Comparison of ENCODE assay signal across 29 mouse cellular contexts in genomic region chr17:84848385-84849030, GRCm38 (mm10). TPM values are rescaled to one million over a fixed set of nuclear protein-coding genes. Genes with fewer than 3 reads are reported as not detected.
A peak's percentile ranks its signal among the peaks of the same experiment; 100 is the strongest.
DNase-seq lines count a peak whose midpoint lies in the region; ATAC-seq and TF ChIP-seq lines count a peak whose summit lies in the region.
"Had no signal": no experiment of that assay in that cellular context is flagged by ENCODE, and none has a peak within 500 bp of the region (broad histone marks: within the 10 kb centered on the region; RNA-seq: fewer than 3 reads in every experiment).

No protein-coding gene starts in this region.

- TF ChIP-seq CTCF in brain, embryonic 14.5 days (IDR thresholded peaks at IDR 0.05; ENCODE audit: borderline replicate concordance, extremely low read depth, insufficient read depth, insufficient read length), result no peak

- peak; percentile 47 for DNase-seq in brain, embryonic 14.5 days (ENCODE audit: low read depth)
- DNase-seq in thymus, postnatal 36 days, result no peak
- DNase-seq: adrenal gland, postnatal 25 days; cerebellum, adult 18-20 months; cerebellum, postnatal 14 days; forebrain, postnatal 0 days; gastrocnemius, postnatal 14 days; heart, adult 18-20 months; heart, postnatal 14 days; kidney, adult 2 months; kidney, postnatal 10 days; lung, embryonic 14.5 days; right cerebral cortex, postnatal 25 days; thymus, postnatal 14 days had no signal

- peak overlapping the region; percentile 9; the same call in 1 of the 2 replicates for H3K4me2 ChIP-seq in forebrain, embryonic 13.5 days
- H3K4me2 ChIP-seq in forebrain, embryonic 16.5 days (ENCODE audit: low read length), result no peak overlapping the region
- H3K4me2 ChIP-seq in hindbrain, embryonic 16.5 days (ENCODE audit: low read length), result no peak overlapping the region
- no peak overlapping the region for H3K4me2 ChIP-seq in hindbrain, embryonic 13.5 days
- peak overlapping the region; percentile 10; the same call in 1 of the 2 replicates for H3K4me2 ChIP-seq in midbrain, embryonic 16.5 days (ENCODE audit: low read length)
- H3K4me2 ChIP-seq in kidney, embryonic 16.5 days (replicated peaks; ENCODE audit: low read depth, low read length), result no peak overlapping the region
- H3K4me2 ChIP-seq: heart, embryonic 13.5 days; intestine, embryonic 15.5 days; limb, embryonic 12.5 days; liver, embryonic 15.5 days; lung, embryonic 14.5 days had no signal

- ATAC-seq in forebrain, embryonic 13.5 days, result no peak
- ATAC-seq in forebrain, embryonic 16.5 days, result no peak
- peak; percentile 14; the same call in 1 of the 2 replicates for ATAC-seq in hindbrain, embryonic 16.5 days
- no peak for ATAC-seq in hindbrain, embryonic 13.5 days (ENCODE audit: low FRiP score)
- ATAC-seq in midbrain, embryonic 16.5 days, result no peak
- no peak for ATAC-seq in kidney, embryonic 16.5 days (ENCODE audit: low FRiP score, low TSS enrichment)
- ATAC-seq: forebrain, postnatal 0 days; hindbrain, postnatal 0 days; intestine, embryonic 15.5 days; Patski had no signal

- no peak for TF ChIP-seq POLR2A in brain, embryonic 14.5 days (IDR thresholded peaks at IDR 0.05; ENCODE audit: borderline replicate concordance, extremely low read depth, insufficient read depth, insufficient read length, poor library complexity, severe bottlenecking)

- H3K27ac ChIP-seq in forebrain, embryonic 13.5 days, result no peak overlapping the region
- H3K27ac ChIP-seq in forebrain, embryonic 16.5 days (ENCODE audit: low read length), result no peak overlapping the region
- H3K27ac ChIP-seq in hindbrain, embryonic 16.5 days (ENCODE audit: low read depth, low read length), result no peak overlapping the region
- no peak overlapping the region for H3K27ac ChIP-seq in hindbrain, embryonic 13.5 days
- H3K27ac ChIP-seq in midbrain, embryonic 16.5 days (ENCODE audit: low read length), result no peak overlapping the region
- no peak overlapping the region for H3K27ac ChIP-seq in kidney, embryonic 16.5 days (ENCODE audit: low read length)
- H3K27ac ChIP-seq: heart, embryonic 13.5 days; hindbrain, embryonic 10.5 days; hindbrain, postnatal 0 days; intestine, embryonic 15.5 days; limb, embryonic 12.5 days; liver, embryonic 15.5 days had no signal

- 7% methylated on average over 14 of the region's 14 CpGs for WGBS in forebrain, embryonic 13.5 days
- 9% methylated on average over 14 of the region's 14 CpGs for WGBS in forebrain, embryonic 16.5 days
- whole genome bisulfite sequencing in hindbrain, embryonic 16.5 days, result 21% methylated on average over 14 of the region's 14 CpGs
- WGBS in hindbrain, embryonic 13.5 days, result 32% methylated on average over 14 of the region's 14 CpGs
- WGBS in midbrain, embryonic 16.5 days, result 6% methylated on average over 14 of the region's 14 CpGs
- WGBS in kidney, embryonic 16.5 days, result 50% methylated on average over 14 of the region's 14 CpGs

- no peaks in the 10 kb centered on the region for H3K36me3 ChIP-seq in forebrain, embryonic 13.5 days (ENCODE audit: poor library complexity, severe bottlenecking)
- no peaks in the 10 kb centered on the region for H3K36me3 ChIP-seq in forebrain, embryonic 16.5 days (ENCODE audit: control insufficient read depth, insufficient read depth)
- H3K36me3 ChIP-seq in hindbrain, embryonic 16.5 days (ENCODE audit: control insufficient read depth, insufficient read depth, low read length), result no peaks in the 10 kb centered on the region
- H3K36me3 ChIP-seq in hindbrain, embryonic 13.5 days, result no peaks in the 10 kb centered on the region
- no peaks in the 10 kb centered on the region for H3K36me3 ChIP-seq in midbrain, embryonic 16.5 days (ENCODE audit: control insufficient read depth, insufficient read depth, low read length)
- no peaks in the 10 kb centered on the region for H3K36me3 ChIP-seq in kidney, embryonic 16.5 days (ENCODE audit: insufficient read depth, low read length)
- H3K36me3 ChIP-seq: G1E; heart, embryonic 13.5 days; hindbrain, embryonic 10.5 days; intestine, embryonic 15.5 days; limb, embryonic 12.5 days; liver, embryonic 15.5 days had no signal

- H3K9me3 ChIP-seq in forebrain, embryonic 13.5 days (replicated peaks), result no peaks in the 10 kb centered on the region
- no peaks in the 10 kb centered on the region for H3K9me3 ChIP-seq in forebrain, embryonic 16.5 days (ENCODE audit: control insufficient read depth, low read length)
- H3K9me3 ChIP-seq in hindbrain, embryonic 16.5 days (ENCODE audit: control insufficient read depth, low read length), result no peaks in the 10 kb centered on the region
- H3K9me3 ChIP-seq in hindbrain, embryonic 13.5 days, result no peaks in the 10 kb centered on the region
- no peaks in the 10 kb centered on the region for H3K9me3 ChIP-seq in midbrain, embryonic 16.5 days (replicated peaks; ENCODE audit: control insufficient read depth, low read length, poor library complexity, severe bottlenecking)
- no peaks in the 10 kb centered on the region for H3K9me3 ChIP-seq in kidney, embryonic 16.5 days (ENCODE audit: low read length)
- H3K9me3 ChIP-seq: G1E; heart, embryonic 13.5 days; hindbrain, embryonic 10.5 days; intestine, embryonic 15.5 days; limb, embryonic 12.5 days; liver, embryonic 15.5 days had no signal

- no peak overlapping the region for H3K4me3 ChIP-seq in forebrain, embryonic 13.5 days
- H3K4me3 ChIP-seq in forebrain, embryonic 16.5 days (replicated peaks; ENCODE audit: low read length), result no peak overlapping the region
- no peak overlapping the region for H3K4me3 ChIP-seq in hindbrain, embryonic 16.5 days (ENCODE audit: low read length)
- no peak overlapping the region for H3K4me3 ChIP-seq in hindbrain, embryonic 13.5 days
- no peak overlapping the region for H3K4me3 ChIP-seq in midbrain, embryonic 16.5 days (ENCODE audit: low read depth, low read length)
- H3K4me3 ChIP-seq in kidney, embryonic 16.5 days (ENCODE audit: low read length), result no peak overlapping the region
- H3K4me3 ChIP-seq: erythroblast, embryonic 14.5 days; heart, embryonic 13.5 days; hindbrain, embryonic 10.5 days; intestine, embryonic 15.5 days; limb, embryonic 12.5 days; liver, embryonic 15.5 days had no signal

- 0 out of 2 replicates have a peak, but pooled peaks cover 3% of the 10 kb centered on the region for H3K27me3 ChIP-seq in forebrain, embryonic 13.5 days
- H3K27me3 ChIP-seq in forebrain, embryonic 16.5 days (replicated peaks; ENCODE audit: control insufficient read depth, insufficient read depth, low read length), result no peaks in the 10 kb centered on the region
- H3K27me3 ChIP-seq in hindbrain, embryonic 16.5 days (replicated peaks; ENCODE audit: control insufficient read depth, insufficient read depth, low read length), result no peaks in the 10 kb centered on the region
- H3K27me3 ChIP-seq in hindbrain, embryonic 13.5 days, result 0 out of 2 replicates have a peak, but pooled peaks cover 6% of the 10 kb centered on the region
- no peaks in the 10 kb centered on the region for H3K27me3 ChIP-seq in midbrain, embryonic 16.5 days (ENCODE audit: control insufficient read depth, insufficient read depth, low read depth, low read length)
- no peaks in the 10 kb centered on the region for H3K27me3 ChIP-seq in kidney, embryonic 16.5 days (ENCODE audit: insufficient read depth, low read length)
- H3K27me3 ChIP-seq: intestine, embryonic 15.5 days; liver, embryonic 15.5 days had no signal

- no peak overlapping the region for H3K9ac ChIP-seq in forebrain, embryonic 13.5 days
- no peak overlapping the region for H3K9ac ChIP-seq in forebrain, embryonic 16.5 days (replicated peaks; ENCODE audit: low read depth, low read length)
- H3K9ac ChIP-seq in hindbrain, embryonic 16.5 days (ENCODE audit: low read depth, low read length), result no peak overlapping the region
- no peak overlapping the region for H3K9ac ChIP-seq in hindbrain, embryonic 13.5 days
- no peak overlapping the region for H3K9ac ChIP-seq in midbrain, embryonic 16.5 days (ENCODE audit: low read depth, low read length)
- no peak overlapping the region for H3K9ac ChIP-seq in kidney, embryonic 16.5 days (replicated peaks; ENCODE audit: low read length)
- H3K9ac ChIP-seq: forebrain, postnatal 0 days; heart, embryonic 13.5 days; intestine, embryonic 15.5 days; limb, embryonic 12.5 days; liver, embryonic 15.5 days; lung, embryonic 14.5 days had no signal

- H3K4me1 ChIP-seq in forebrain, embryonic 13.5 days, result peaks cover 12% of the 10 kb centered on the region
- peaks cover 8% of the 10 kb centered on the region; the same call in 1 of the 2 replicates for H3K4me1 ChIP-seq in forebrain, embryonic 16.5 days (replicated peaks; ENCODE audit: control insufficient read depth, insufficient read depth, low read length)
- H3K4me1 ChIP-seq in hindbrain, embryonic 16.5 days (ENCODE audit: control insufficient read depth, insufficient read depth, low read depth, low read length), result peaks cover 5% of the 10 kb centered on the region; the same call in 1 of the 2 replicates
- peaks cover 9% of the 10 kb centered on the region; the same call in 1 of the 2 replicates for H3K4me1 ChIP-seq in hindbrain, embryonic 13.5 days (replicated peaks)
- peaks cover 6% of the 10 kb centered on the region; the same call in 1 of the 2 replicates for H3K4me1 ChIP-seq in midbrain, embryonic 16.5 days (ENCODE audit: control insufficient read depth, insufficient read depth, low read length)
- no peaks in the 10 kb centered on the region for H3K4me1 ChIP-seq in kidney, embryonic 16.5 days (ENCODE audit: insufficient read depth, low read length)
- H3K4me1 ChIP-seq: heart, embryonic 13.5 days; intestine, embryonic 15.5 days; limb, embryonic 12.5 days; liver, embryonic 15.5 days had no signal

RNA-seq across cellular contexts. Expression of gene Lrpprc, which starts 57.9 kb away (rescaled TPM):
- polyA plus RNA-seq in forebrain, embryonic 13.5 days (2015; fragmentation: Nextera tagmentation; extraction: Ambion mirVana), result 36.5 and 44.6 TPM in 2 replicates
- 46.8 and 50.6 TPM in 2 replicates for polyA plus RNA-seq in forebrain, embryonic 16.5 days (2015; fragmentation: Nextera tagmentation; extraction: Ambion mirVana)
- polyA plus RNA-seq in hindbrain, embryonic 16.5 days (2015; fragmentation: Nextera tagmentation; extraction: Ambion mirVana), result 43.4 and 50.2 TPM in 2 replicates
- polyA plus RNA-seq in hindbrain, embryonic 13.5 days (2015; fragmentation: Nextera tagmentation; extraction: Ambion mirVana), result 42.0 and 43.1 TPM in 2 replicates
- polyA plus RNA-seq in brain, embryonic 14.5 days (2012; rRNA removed), result 17.6 and 27.3 TPM in 2 replicates
- polyA plus RNA-seq in midbrain, embryonic 16.5 days (2015; fragmentation: Nextera tagmentation; extraction: Ambion mirVana), result 47.5 and 51.0 TPM in 2 replicates
- polyA plus RNA-seq in kidney, embryonic 16.5 days (2015; fragmentation: Nextera tagmentation; extraction: Ambion mirVana), result 54.8 and 57.7 TPM in 2 replicates

Comparison
In these comparisons a context has a peak if more than half of its experiments do, and no peak if none do; other contexts are left out.
1. H3K4me2 ChIP-seq: peak in forebrain, embryonic 13.5 days (single experiment) and midbrain, embryonic 16.5 days (single experiment); none in forebrain, embryonic 16.5 days (single experiment), hindbrain, embryonic 16.5 days (single experiment), hindbrain, embryonic 13.5 days (single experiment) and kidney, embryonic 16.5 days (single experiment).